Mouse (Mus musculus): ENCODE data around the gene Egr4. TPM values are rescaled to one million over a fixed set of nuclear protein-coding genes. Genes with fewer than 3 reads are reported as not detected.
A peak's percentile ranks its signal among the peaks of the same experiment; 100 is the strongest.

Egr4 gene
- polyA plus RNA-seq, 1 experiment, result not detected

GRCm38 (mm10) chr6:85515941-85516340 lies 2.6 kb upstream of the Egr4 start:
- H3K4me2 ChIP-seq (ENCODE audit: low read depth), result no peak overlapping the region
- TF ChIP-seq POLR2AphosphoS2 (IDR thresholded peaks at IDR 0.05; ENCODE audit: insufficient read length, low read depth) (no peak), USF1 (IDR thresholded peaks at IDR 0.05; ENCODE audit: low read depth) (no peak), POLR2A (IDR thresholded peaks at IDR 0.05; ENCODE audit: insufficient read length, low read depth) (no peak), TCF3 (IDR thresholded peaks at IDR 0.05; ENCODE audit: insufficient read length, low read depth) (no peak), CEBPB (IDR thresholded peaks at IDR 0.05; ENCODE audit: insufficient read depth, poor library complexity, severe bottlenecking) (no peak), REST (IDR thresholded peaks at IDR 0.05; ENCODE audit: insufficient read depth, insufficient read length) (no peak), MAX (IDR thresholded peaks at IDR 0.05; ENCODE audit: low read depth) (no peak), TCF12 (IDR thresholded peaks at IDR 0.05; ENCODE audit: insufficient read depth, poor library complexity, severe bottlenecking) (no peak), E2F4 (IDR thresholded peaks at IDR 0.05; ENCODE audit: insufficient read depth) (no peak), SRF (IDR thresholded peaks at IDR 0.05; ENCODE audit: control insufficient read depth, insufficient read length, low read depth) (no peak), MYOG (IDR thresholded peaks at IDR 0.05; ENCODE audit: control insufficient read depth in 1 of 3, insufficient read depth in 1 of 3, insufficient read length in 2 of 3, low read depth in 2 of 3) (no peak), MYOD1 (IDR thresholded peaks at IDR 0.05; ENCODE audit: control insufficient read depth in 1 of 3, insufficient read length in 2 of 3, low read depth in 2 of 3) (no peak)
- no peaks in the 10 kb centered on the region for H3K79me2 ChIP-seq (ENCODE audit: control insufficient read depth, insufficient read depth)
- no peak overlapping the region for H3K4me3 ChIP-seq
- no peaks in the 10 kb centered on the region for H3K36me3 ChIP-seq (ENCODE audit: control insufficient read depth, insufficient read depth)
- no peak overlapping the region for H3ac ChIP-seq (ENCODE audit: control insufficient read depth, insufficient read length)
- peaks cover 47% of the 10 kb centered on the region for H3K27me3 ChIP-seq (ENCODE audit: control insufficient read depth, insufficient read depth, insufficient read length)

- Histone ChIP-seq H3ac (ENCODE audit: control insufficient read depth, insufficient read length) (no peak overlapping the region), H3K4me2 (ENCODE audit: low read depth) (no peak overlapping the region), H3K79me2 (ENCODE audit: control insufficient read depth, insufficient read depth) (no peaks in the 10 kb centered on the region), H3K27me3 (ENCODE audit: control insufficient read depth, insufficient read depth, insufficient read length) (peaks cover 43% of the 10 kb centered on the region), H3K4me3 (no peak overlapping the region), H3K36me3 (ENCODE audit: control insufficient read depth, insufficient read depth) (no peaks in the 10 kb centered on the region)
- TF ChIP-seq CEBPB (IDR thresholded peaks at IDR 0.05; ENCODE audit: insufficient read depth, poor library complexity, severe bottlenecking), result no peak
- no peak for TF ChIP-seq MYOD1 (IDR thresholded peaks at IDR 0.05; ENCODE audit: control insufficient read depth in 1 of 3, insufficient read length in 2 of 3, low read depth in 2 of 3)
- TF ChIP-seq POLR2A (IDR thresholded peaks at IDR 0.05; ENCODE audit: insufficient read length, low read depth), result no peak
- no peak for TF ChIP-seq REST (IDR thresholded peaks at IDR 0.05; ENCODE audit: insufficient read depth, insufficient read length)
- no peak for TF ChIP-seq MAX (IDR thresholded peaks at IDR 0.05; ENCODE audit: low read depth)
- no peak for TF ChIP-seq USF1 (IDR thresholded peaks at IDR 0.05; ENCODE audit: low read depth)
- no peak for TF ChIP-seq MYOG (IDR thresholded peaks at IDR 0.05; ENCODE audit: control insufficient read depth in 1 of 3, insufficient read depth in 1 of 3, insufficient read length in 2 of 3, low read depth in 2 of 3)
- no peak for TF ChIP-seq POLR2AphosphoS2 (IDR thresholded peaks at IDR 0.05; ENCODE audit: insufficient read length, low read depth)
- no peak for TF ChIP-seq TCF3 (IDR thresholded peaks at IDR 0.05; ENCODE audit: insufficient read length, low read depth)
- no peak for TF ChIP-seq E2F4 (IDR thresholded peaks at IDR 0.05; ENCODE audit: insufficient read depth)
- TF ChIP-seq TCF12 (IDR thresholded peaks at IDR 0.05; ENCODE audit: insufficient read depth, poor library complexity, severe bottlenecking), result no peak
- TF ChIP-seq SRF (IDR thresholded peaks at IDR 0.05; ENCODE audit: control insufficient read depth, insufficient read length, low read depth), result no peak
These were observed 535 bp downstream of the Egr4 start for GRCm38 (mm10) chr6:85512577-85513530.

DNA sequence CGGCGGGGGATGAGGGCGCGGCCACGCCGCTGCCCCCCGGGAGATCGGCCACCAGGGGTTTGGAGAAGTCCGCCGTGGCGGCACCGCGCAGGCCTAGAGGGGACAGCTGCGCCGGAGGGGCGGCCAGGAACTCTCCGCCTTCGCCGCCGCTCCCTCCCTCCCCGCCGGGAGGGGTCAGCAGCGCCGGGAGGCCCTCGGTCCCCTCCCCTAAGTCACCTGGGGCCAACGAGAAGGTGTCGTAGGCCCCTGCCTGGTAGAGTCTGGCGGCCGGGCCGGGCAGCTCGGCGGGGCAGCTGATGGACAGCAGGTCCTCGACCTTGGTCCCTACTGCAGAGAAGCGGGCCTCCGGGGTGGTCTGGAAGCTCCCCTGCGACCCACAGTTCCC lies 1.3 kb downstream of the Egr4 start:
- Histone ChIP-seq H3ac (ENCODE audit: control insufficient read depth, insufficient read length) (no peak overlapping the region), H3K4me3 (no peak overlapping the region), H3K79me2 (ENCODE audit: control insufficient read depth, insufficient read depth) (no peaks in the 10 kb centered on the region), H3K27me3 (ENCODE audit: control insufficient read depth, insufficient read depth, insufficient read length) (peaks cover 41% of the 10 kb centered on the region), H3K4me2 (ENCODE audit: low read depth) (no peak overlapping the region), H3K36me3 (ENCODE audit: control insufficient read depth, insufficient read depth) (no peaks in the 10 kb centered on the region)
- TF ChIP-seq POLR2AphosphoS2 (IDR thresholded peaks at IDR 0.05; ENCODE audit: insufficient read length, low read depth) (no peak), MYOG (IDR thresholded peaks at IDR 0.05; ENCODE audit: control insufficient read depth in 1 of 3, insufficient read depth in 1 of 3, insufficient read length in 2 of 3, low read depth in 2 of 3) (no peak), REST (IDR thresholded peaks at IDR 0.05; ENCODE audit: insufficient read depth, insufficient read length) (no peak), TCF12 (IDR thresholded peaks at IDR 0.05; ENCODE audit: insufficient read depth, poor library complexity, severe bottlenecking) (no peak), POLR2A (IDR thresholded peaks at IDR 0.05; ENCODE audit: insufficient read length, low read depth) (no peak), TCF3 (IDR thresholded peaks at IDR 0.05; ENCODE audit: insufficient read length, low read depth) (no peak), E2F4 (IDR thresholded peaks at IDR 0.05; ENCODE audit: insufficient read depth) (no peak), SRF (IDR thresholded peaks at IDR 0.05; ENCODE audit: control insufficient read depth, insufficient read length, low read depth) (no peak), MAX (IDR thresholded peaks at IDR 0.05; ENCODE audit: low read depth) (no peak), USF1 (IDR thresholded peaks at IDR 0.05; ENCODE audit: low read depth) (no peak), CEBPB (IDR thresholded peaks at IDR 0.05; ENCODE audit: insufficient read depth, poor library complexity, severe bottlenecking) (no peak), MYOD1 (IDR thresholded peaks at IDR 0.05; ENCODE audit: control insufficient read depth in 1 of 3, insufficient read length in 2 of 3, low read depth in 2 of 3) (no peak)

- Histone ChIP-seq H3K79me2 (ENCODE audit: control insufficient read depth, insufficient read depth) (no peaks in the 10 kb centered on the region), H3K4me2 (ENCODE audit: low read depth) (no peak overlapping the region), H3ac (ENCODE audit: control insufficient read depth, insufficient read length) (no peak overlapping the region), H3K4me3 (no peak overlapping the region), H3K27me3 (ENCODE audit: control insufficient read depth, insufficient read depth, insufficient read length) (peaks cover 36% of the 10 kb centered on the region), H3K36me3 (ENCODE audit: control insufficient read depth, insufficient read depth) (no peaks in the 10 kb centered on the region)
- TF ChIP-seq REST (IDR thresholded peaks at IDR 0.05; ENCODE audit: insufficient read depth, insufficient read length), result peak; percentile 78
- TF ChIP-seq POLR2A (IDR thresholded peaks at IDR 0.05; ENCODE audit: insufficient read length, low read depth), result no peak
These were observed 1.9 kb downstream of the Egr4 start for GRCm38 (mm10) chr6:85511286-85512055.

Data from myocyte (in vitro differentiated cells).